Mouse (Mus musculus): ENCODE results near the gene Ifnar2. TPM values are rescaled to one million over a fixed set of nuclear protein-coding genes. Genes with fewer than 3 reads are reported as not detected.

Ifnar2 gene
- polyA plus RNA-seq, 1 experiment, result 4.7 TPM

DNA sequence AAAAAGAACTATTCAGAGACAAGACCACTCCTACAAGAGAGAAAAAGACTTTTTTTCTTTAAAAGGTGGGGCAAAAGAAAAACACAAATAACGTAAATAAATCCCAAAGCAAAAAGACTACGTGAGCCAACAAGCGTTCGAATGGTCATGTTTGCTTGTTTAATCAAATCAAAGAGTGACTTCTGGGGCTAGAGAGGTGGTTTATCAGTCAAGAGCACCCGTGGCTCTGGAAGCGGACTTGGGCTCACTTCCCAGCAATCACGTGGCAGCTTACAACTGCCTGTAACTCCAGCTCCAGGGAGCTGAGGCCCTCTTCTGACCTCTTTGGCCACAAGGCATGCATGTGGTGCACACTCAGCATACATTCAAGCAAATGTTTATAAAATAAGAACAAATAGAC lies 68.8 kb downstream of the Ifnar2 start:
- Histone ChIP-seq H3K27ac (ENCODE audit: control insufficient read depth, insufficient read depth, low read depth, low read length) (no peak overlapping the region; the same call in 1 of the 2 replicates), H3K36me3 (ENCODE audit: control insufficient read depth, insufficient read depth, low read length) (no peaks in the 10 kb centered on the region), H3K27me3 (ENCODE audit: control insufficient read depth, insufficient read depth, low read length) (no peaks in the 10 kb centered on the region), H3K4me1 (ENCODE audit: control insufficient read depth, insufficient read depth, low read length) (0 out of 2 replicates have a peak, but pooled peaks cover 6% of the 10 kb centered on the region), H3K4me3 (ENCODE audit: control insufficient read depth, low read depth, low read length) (no peak overlapping the region)
- no peak for TF ChIP-seq POLR2A (IDR thresholded peaks at IDR 0.05; ENCODE audit: control insufficient read depth, low read depth, low read length)
- peak; percentile 35; the same call in 1 of the 2 replicates for TF ChIP-seq CTCF (IDR thresholded peaks at IDR 0.05; ENCODE audit: control insufficient read depth, insufficient read depth, insufficient replicate concordance, low read depth, low read length)

- Histone ChIP-seq H3K4me3 (ENCODE audit: control insufficient read depth, low read depth, low read length) (no peak overlapping the region), H3K27me3 (ENCODE audit: control insufficient read depth, insufficient read depth, low read length) (no peaks in the 10 kb centered on the region), H3K36me3 (ENCODE audit: control insufficient read depth, insufficient read depth, low read length) (no peaks in the 10 kb centered on the region), H3K4me1 (ENCODE audit: control insufficient read depth, insufficient read depth, low read length) (0 out of 2 replicates have a peak, but pooled peaks cover 6% of the 10 kb centered on the region), H3K27ac (ENCODE audit: control insufficient read depth, insufficient read depth, low read depth, low read length) (peak overlapping the region; percentile 44; the same call in 1 of the 2 replicates)
- no peak for TF ChIP-seq POLR2A (IDR thresholded peaks at IDR 0.05; ENCODE audit: control insufficient read depth, low read depth, low read length)
- TF ChIP-seq CTCF (IDR thresholded peaks at IDR 0.05; ENCODE audit: control insufficient read depth, insufficient read depth, insufficient replicate concordance, low read depth, low read length), result no peak
These were observed 69.2 kb downstream of the Ifnar2 start for GRCm38 (mm10) chr16:91441811-91442240.

DNA sequence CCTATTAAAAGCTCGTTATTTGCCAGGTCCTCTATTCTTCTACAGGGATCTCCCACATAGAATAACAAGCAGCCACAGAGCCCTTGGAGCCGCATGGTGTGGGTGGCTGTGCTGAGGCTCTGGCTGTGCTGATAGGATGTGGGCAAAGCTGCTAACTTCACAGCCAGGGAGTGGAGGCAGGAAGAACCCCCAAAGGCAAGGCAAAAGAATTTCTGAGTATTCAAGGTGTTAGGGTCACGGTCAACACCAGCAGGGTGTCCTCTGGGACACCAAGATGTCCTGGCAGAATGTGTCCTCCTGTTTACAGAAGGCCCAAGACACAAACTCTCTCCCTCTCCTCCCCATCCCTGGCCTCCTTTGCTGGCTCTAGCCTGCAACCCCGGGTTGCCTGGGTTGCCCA lies 69.9 kb downstream of the Ifnar2 start:
- Histone ChIP-seq H3K4me1 (ENCODE audit: control insufficient read depth, insufficient read depth, low read length) (0 out of 2 replicates have a peak, but pooled peaks cover 6% of the 10 kb centered on the region), H3K4me3 (ENCODE audit: control insufficient read depth, low read depth, low read length) (no peak overlapping the region), H3K27me3 (ENCODE audit: control insufficient read depth, insufficient read depth, low read length) (no peaks in the 10 kb centered on the region), H3K36me3 (ENCODE audit: control insufficient read depth, insufficient read depth, low read length) (no peaks in the 10 kb centered on the region), H3K27ac (ENCODE audit: control insufficient read depth, insufficient read depth, low read depth, low read length) (peak overlapping the region; percentile 68)
- TF ChIP-seq POLR2A (IDR thresholded peaks at IDR 0.05; ENCODE audit: control insufficient read depth, low read depth, low read length) (no peak), CTCF (IDR thresholded peaks at IDR 0.05; ENCODE audit: control insufficient read depth, insufficient read depth, insufficient replicate concordance, low read depth, low read length) (no peak)

GRCm38 (mm10) chr16:91443211-91443611 lies 70.6 kb downstream of the Ifnar2 start:
- no peak overlapping the region for H3K4me3 ChIP-seq (ENCODE audit: control insufficient read depth, low read depth, low read length)
- no peaks in the 10 kb centered on the region for H3K27me3 ChIP-seq (ENCODE audit: control insufficient read depth, insufficient read depth, low read length)
- TF ChIP-seq CTCF (IDR thresholded peaks at IDR 0.05; ENCODE audit: control insufficient read depth, insufficient read depth, insufficient replicate concordance, low read depth, low read length) (no peak), POLR2A (IDR thresholded peaks at IDR 0.05; ENCODE audit: control insufficient read depth, low read depth, low read length) (no peak)
- no peaks in the 10 kb centered on the region for H3K36me3 ChIP-seq (ENCODE audit: control insufficient read depth, insufficient read depth, low read length)
- H3K27ac ChIP-seq (ENCODE audit: control insufficient read depth, insufficient read depth, low read depth, low read length), result peak overlapping the region; percentile 68
- 0 out of 2 replicates have a peak, but pooled peaks cover 6% of the 10 kb centered on the region for H3K4me1 ChIP-seq (ENCODE audit: control insufficient read depth, insufficient read depth, low read length)

DNA sequence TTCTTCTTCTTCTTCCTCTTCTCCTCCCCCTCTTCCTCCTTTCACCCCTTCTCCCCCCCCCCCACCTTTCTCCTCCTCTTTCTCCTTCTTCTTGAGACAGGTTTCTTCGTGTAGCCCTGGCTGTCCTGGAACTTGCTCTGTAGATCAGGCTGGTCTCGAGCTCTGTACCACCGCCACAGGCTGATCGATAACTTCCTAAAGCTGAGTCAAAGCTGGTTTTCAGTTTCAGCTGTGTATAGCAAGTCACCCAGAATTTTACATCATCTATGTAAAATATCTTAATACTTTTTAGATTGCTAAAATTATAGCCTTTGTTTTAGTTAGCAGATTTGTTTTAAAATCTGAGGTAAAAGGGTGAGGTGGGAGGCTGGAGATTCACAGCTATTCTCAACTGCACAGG lies 72.3 kb downstream of the Ifnar2 start:
- no peaks in the 10 kb centered on the region for H3K36me3 ChIP-seq (ENCODE audit: control insufficient read depth, insufficient read depth, low read length)
- H3K27ac ChIP-seq (ENCODE audit: control insufficient read depth, insufficient read depth, low read depth, low read length), result no peak overlapping the region
- no peak for TF ChIP-seq CTCF (IDR thresholded peaks at IDR 0.05; ENCODE audit: control insufficient read depth, insufficient read depth, insufficient replicate concordance, low read depth, low read length)
- TF ChIP-seq POLR2A (IDR thresholded peaks at IDR 0.05; ENCODE audit: control insufficient read depth, low read depth, low read length), result no peak
- H3K4me3 ChIP-seq (ENCODE audit: control insufficient read depth, low read depth, low read length), result no peak overlapping the region
- H3K27me3 ChIP-seq (ENCODE audit: control insufficient read depth, insufficient read depth, low read length), result no peaks in the 10 kb centered on the region
- H3K4me1 ChIP-seq (ENCODE audit: control insufficient read depth, insufficient read depth, low read length), result 0 out of 2 replicates have a peak, but pooled peaks cover 6% of the 10 kb centered on the region

DNA sequence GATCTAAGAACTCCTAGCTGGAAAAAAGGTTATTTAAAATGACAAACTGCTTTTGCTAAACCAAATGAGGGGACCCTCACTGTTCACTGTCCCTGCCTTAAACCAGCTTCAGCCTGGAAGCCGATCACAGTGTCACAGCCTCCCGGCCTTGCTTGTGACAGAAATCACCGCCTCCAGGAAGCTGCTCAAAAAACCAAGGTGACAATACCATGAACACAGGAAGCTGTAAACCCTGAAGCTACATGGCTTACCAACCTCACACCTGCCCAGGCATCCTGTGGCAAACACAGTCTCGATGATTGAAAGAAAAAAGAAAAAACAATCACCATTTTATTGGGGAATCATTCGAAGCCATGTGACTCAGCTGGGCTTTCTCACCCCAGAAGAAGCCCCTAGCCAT lies 73.0 kb downstream of the Ifnar2 start:
- Histone ChIP-seq H3K27ac (ENCODE audit: control insufficient read depth, insufficient read depth, low read depth, low read length) (no peak overlapping the region), H3K36me3 (ENCODE audit: control insufficient read depth, insufficient read depth, low read length) (no peaks in the 10 kb centered on the region), H3K27me3 (ENCODE audit: control insufficient read depth, insufficient read depth, low read length) (no peaks in the 10 kb centered on the region), H3K4me3 (ENCODE audit: control insufficient read depth, low read depth, low read length) (no peak overlapping the region), H3K4me1 (ENCODE audit: control insufficient read depth, insufficient read depth, low read length) (0 out of 2 replicates have a peak, but pooled peaks cover 6% of the 10 kb centered on the region)
- no peak for TF ChIP-seq POLR2A (IDR thresholded peaks at IDR 0.05; ENCODE audit: control insufficient read depth, low read depth, low read length)
- TF ChIP-seq CTCF (IDR thresholded peaks at IDR 0.05; ENCODE audit: control insufficient read depth, insufficient read depth, insufficient replicate concordance, low read depth, low read length), result no peak

GRCm38 (mm10) chr16:91446778-91447511 lies 74.4 kb downstream of the Ifnar2 start:
- Histone ChIP-seq H3K27me3 (ENCODE audit: control insufficient read depth, insufficient read depth, low read length) (no peaks in the 10 kb centered on the region), H3K27ac (ENCODE audit: control insufficient read depth, insufficient read depth, low read depth, low read length) (no peak overlapping the region), H3K4me3 (ENCODE audit: control insufficient read depth, low read depth, low read length) (no peak overlapping the region), H3K36me3 (ENCODE audit: control insufficient read depth, insufficient read depth, low read length) (no peaks in the 10 kb centered on the region), H3K4me1 (ENCODE audit: control insufficient read depth, insufficient read depth, low read length) (0 out of 2 replicates have a peak, but pooled peaks cover 4% of the 10 kb centered on the region)
- TF ChIP-seq CTCF (IDR thresholded peaks at IDR 0.05; ENCODE audit: control insufficient read depth, insufficient read depth, insufficient replicate concordance, low read depth, low read length) (no peak), POLR2A (IDR thresholded peaks at IDR 0.05; ENCODE audit: control insufficient read depth, low read depth, low read length) (no peak)

Data from testis, adult 2 months (tissue).